Mouse (Mus musculus) limb, embryonic 15.5 days (tissue): ENCODE data around the gene Cby3. TPM values are rescaled to one million over a fixed set of nuclear protein-coding genes. Genes with fewer than 3 reads are reported as not detected.

Experiments used
- ATAC-seq: fragments of 200-750 bp; cut with Nextera tagmentation; 2 replicates; pipeline ENCODE4 v1.8.0; 2017; ENCODE audit warnings: low read depth, moderate TSS enrichment; ENCODE audit not compliant: insufficient number of reproducible peaks, low FRiP score, low TSS enrichment
- H3K27ac ChIP-seq: fragments of 300-500 bp; sonication (generic); 2 replicates; pipeline ENCODE4 v1.5.1; 2015; ENCODE audit warnings: moderate library complexity, mild to moderate bottlenecking, inconsistent platforms
- H3K27me3 ChIP-seq: fragments of 300-500 bp; sonication (generic); 2 replicates; pipeline ENCODE4 v1.6.1; 2015; ENCODE audit warnings: inconsistent platforms
- H3K36me3 ChIP-seq: fragments of 300-500 bp; sonication (generic); 2 replicates; pipeline ENCODE4 v1.6.1; 2015; ENCODE audit warnings: inconsistent platforms
- H3K4me1 ChIP-seq: fragments of 300-500 bp; sonication (generic); 2 replicates; pipeline ENCODE4 v1.6.1; 2015; ENCODE audit warnings: inconsistent platforms
- H3K4me2 ChIP-seq: fragments of 300-500 bp; sonication (generic); 2 replicates; pipeline ENCODE4 v1.6.1; 2015; ENCODE audit warnings: mild to moderate bottlenecking, inconsistent platforms
- H3K4me3 ChIP-seq: fragments of 300-500 bp; sonication (generic); 2 replicates; pipeline ENCODE4 v1.5.1; 2015; ENCODE audit warnings: mild to moderate bottlenecking, inconsistent platforms
- H3K9ac ChIP-seq: fragments of 300-500 bp; sonication (generic); 2 replicates; pipeline ENCODE4 v1.6.1; 2015; ENCODE audit warnings: inconsistent platforms
- H3K9me3 ChIP-seq: fragments of 300-500 bp; sonication (generic); 2 replicates; pipeline ENCODE4 v1.6.1; 2016; ENCODE audit warnings: inconsistent platforms
- WGBS: fragments of 180-500 bp; shearing (Covaris S2); methylation state at CpG from one replicate; pipeline ENCODE4 v1.1.7; 2015; 5-methylcytosine and 5-hydroxymethylcytosine counted together
- polyA plus RNA-seq: library from polyadenylated mRNA; unstranded; fragments of >200 nt; fragmentation: Nextera tagmentation; extraction: Ambion mirVana; gene quantifications from 2 replicates; pipeline ENCODE4 v1.2.1, GENCODE M21; 2015

The Cby3 gene
- polyA plus RNA-seq, 1 experiment from 2014 or later = 0.37 TPM

DNA sequence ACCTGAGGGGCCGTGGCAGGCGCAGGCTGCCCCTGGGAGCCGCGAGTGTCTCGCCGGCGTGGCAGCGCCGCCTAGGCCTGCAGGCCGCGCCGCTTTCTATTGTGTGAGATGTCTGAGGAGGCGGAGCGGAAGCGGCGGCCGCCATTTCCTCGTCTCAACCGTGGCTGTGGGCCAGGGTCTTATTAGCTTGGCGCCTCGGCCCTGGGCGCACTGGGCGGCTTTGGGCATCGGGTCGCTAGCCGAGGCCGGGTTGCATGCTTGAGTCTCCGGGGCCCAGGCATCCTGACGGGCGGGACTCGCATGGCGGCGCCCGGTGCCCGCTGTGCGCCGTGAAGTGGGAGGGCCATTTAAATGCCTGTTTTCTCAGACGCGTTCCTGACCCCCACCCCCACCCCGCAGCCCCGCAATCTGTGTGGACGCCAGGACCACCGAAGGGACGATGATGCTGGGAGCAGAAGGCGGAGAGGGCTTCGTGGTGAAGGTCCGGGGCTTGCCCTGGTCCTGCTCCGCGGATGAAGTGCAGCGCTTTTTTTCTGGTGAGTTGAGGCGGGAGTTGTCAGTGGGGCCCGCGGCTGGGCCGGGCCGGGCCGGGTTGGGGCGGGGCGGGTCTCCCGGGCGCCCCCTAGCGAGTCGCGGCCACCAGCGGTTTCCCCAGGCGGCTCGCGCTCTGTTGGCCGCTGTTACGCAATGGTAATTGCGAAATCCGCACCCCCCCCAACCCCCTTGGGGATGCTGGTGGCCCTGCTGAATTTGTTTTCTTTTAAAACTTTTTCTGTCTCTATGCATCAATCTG, 23.8 kb downstream of the Cby3 start:
- H3K4me1 ChIP-seq = peaks cover 15% of the 10 kb centered on the region
- H3K4me2 ChIP-seq = peak overlapping the region; percentile 63
- ATAC-seq = peak; percentile 77
- H3K9me3 ChIP-seq = no peaks in the 10 kb centered on the region
- WGBS = 1% methylated on average over 70 of the region's 71 CpGs
- no peaks in the 10 kb centered on the region for H3K27me3 ChIP-seq
- H3K4me3 ChIP-seq = peak overlapping the region; percentile 95
- peak overlapping the region; percentile 100 for H3K27ac ChIP-seq
- H3K9ac ChIP-seq = peak overlapping the region; percentile 98
- H3K36me3 ChIP-seq = peaks cover 20% of the 10 kb centered on the region

DNA sequence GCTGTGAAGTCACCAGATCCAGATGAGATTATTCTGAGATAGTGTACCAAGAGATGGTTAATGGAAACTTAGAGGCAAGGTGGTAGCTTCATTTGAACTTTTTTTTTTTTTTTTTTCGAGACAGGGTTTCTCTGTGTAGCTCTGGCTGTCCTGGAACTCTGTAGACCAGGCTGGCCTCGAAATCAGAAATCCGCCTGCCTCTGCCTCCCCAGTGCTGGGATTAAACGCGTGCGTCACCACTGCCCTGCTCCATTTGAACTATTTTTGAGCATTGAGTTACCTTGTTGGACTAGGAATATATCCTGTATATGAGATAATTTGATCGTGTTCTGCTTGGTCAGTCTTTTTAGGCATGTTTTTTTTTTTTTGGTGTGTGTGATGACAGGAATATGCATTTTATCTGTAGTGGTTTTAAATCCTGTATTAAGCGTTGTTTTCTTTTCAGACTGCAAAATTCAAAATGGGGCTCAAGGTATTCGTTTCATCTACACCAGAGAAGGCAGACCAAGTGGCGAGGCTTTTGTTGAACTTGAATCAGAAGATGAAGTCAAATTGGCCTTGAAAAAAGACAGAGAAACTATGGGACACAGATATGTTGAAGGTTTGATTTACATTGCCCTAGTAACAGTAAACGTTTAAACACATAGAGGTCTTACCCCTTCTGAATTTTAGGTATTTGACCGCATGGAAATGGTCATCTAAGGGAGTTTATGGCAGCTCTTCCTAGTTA, 24.9 kb downstream of the Cby3 start:
- H3K9me3 ChIP-seq = no peaks in the 10 kb centered on the region
- peak overlapping the region; percentile 95 for H3K4me3 ChIP-seq
- no peaks in the 10 kb centered on the region for H3K27me3 ChIP-seq
- peaks cover 15% of the 10 kb centered on the region for H3K4me1 ChIP-seq
- no peak overlapping the region for H3K27ac ChIP-seq
- peak overlapping the region; percentile 98 for H3K9ac ChIP-seq
- 58% methylated on average over 12 of the region's 12 CpGs for WGBS
- peaks cover 25% of the 10 kb centered on the region for H3K36me3 ChIP-seq
- H3K4me2 ChIP-seq = peak overlapping the region; percentile 63
- no peak for ATAC-seq

DNA sequence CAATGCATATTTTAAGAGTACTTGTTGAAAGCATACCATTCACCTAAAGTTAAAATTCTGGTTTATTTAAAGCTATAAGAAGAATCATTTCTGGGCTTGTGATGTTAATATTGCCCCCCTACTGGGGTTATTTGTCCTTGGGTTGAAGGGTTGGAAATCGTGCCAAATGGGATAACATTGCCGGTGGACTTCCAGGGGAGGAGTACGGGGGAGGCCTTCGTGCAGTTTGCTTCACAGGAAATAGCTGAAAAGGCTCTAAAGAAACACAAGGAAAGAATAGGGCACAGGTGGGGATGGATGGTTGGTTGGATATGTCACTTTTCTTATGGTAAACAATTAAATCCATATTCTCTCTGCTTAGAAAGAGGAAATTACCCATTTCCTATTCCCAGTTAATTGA, 27.0 kb downstream of the Cby3 start:
- Histone ChIP-seq H3K36me3 (peaks cover 37% of the 10 kb centered on the region), H3K27me3 (no peaks in the 10 kb centered on the region), H3K9ac (no peak overlapping the region), H3K4me3 (peak overlapping the region; percentile 14; the same call in 1 of the 2 replicates), H3K4me2 (peak overlapping the region; percentile 23; the same call in 1 of the 2 replicates), H3K27ac (no peak overlapping the region), H3K9me3 (no peaks in the 10 kb centered on the region), H3K4me1 (peaks cover 13% of the 10 kb centered on the region)
- ATAC-seq = no peak
- 24% methylated on average over 4 of the region's 4 CpGs for WGBS

DNA sequence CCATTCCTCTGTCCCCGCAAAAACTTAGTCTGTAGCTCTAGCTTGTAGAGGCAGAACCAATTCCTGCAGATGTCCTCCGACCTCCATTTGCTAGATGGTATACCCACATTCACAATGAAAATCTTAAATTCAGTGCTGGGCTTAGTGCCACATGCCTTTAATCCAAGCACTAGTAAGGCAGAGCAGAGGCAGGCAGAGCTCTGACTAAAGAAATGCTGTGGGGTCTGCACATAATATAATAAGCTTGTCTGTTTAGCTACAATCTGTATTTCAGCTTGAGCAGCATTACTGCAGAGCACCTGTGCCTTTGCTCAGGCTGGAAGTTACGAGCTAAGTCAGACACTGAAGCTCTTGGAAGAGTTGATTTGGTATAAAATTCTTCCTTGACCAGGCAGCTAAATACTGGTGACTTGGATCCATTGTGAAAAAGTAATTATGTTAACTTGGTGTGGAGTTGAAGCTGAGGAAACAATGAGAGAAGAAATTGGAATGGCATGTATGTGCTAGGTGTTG, 33.0 kb downstream of the Cby3 start:
- no peak overlapping the region for H3K4me2 ChIP-seq
- no peaks in the 10 kb centered on the region for H3K27me3 ChIP-seq
- no peak overlapping the region for H3K27ac ChIP-seq
- no peak overlapping the region for H3K4me3 ChIP-seq
- no peaks in the 10 kb centered on the region for H3K4me1 ChIP-seq
- WGBS = 70% methylated on average over 3 of the region's 3 CpGs
- H3K36me3 ChIP-seq = peaks cover 70% of the 10 kb centered on the region
- no peak overlapping the region for H3K9ac ChIP-seq
- H3K9me3 ChIP-seq = no peaks in the 10 kb centered on the region
- no peak for ATAC-seq

DNA sequence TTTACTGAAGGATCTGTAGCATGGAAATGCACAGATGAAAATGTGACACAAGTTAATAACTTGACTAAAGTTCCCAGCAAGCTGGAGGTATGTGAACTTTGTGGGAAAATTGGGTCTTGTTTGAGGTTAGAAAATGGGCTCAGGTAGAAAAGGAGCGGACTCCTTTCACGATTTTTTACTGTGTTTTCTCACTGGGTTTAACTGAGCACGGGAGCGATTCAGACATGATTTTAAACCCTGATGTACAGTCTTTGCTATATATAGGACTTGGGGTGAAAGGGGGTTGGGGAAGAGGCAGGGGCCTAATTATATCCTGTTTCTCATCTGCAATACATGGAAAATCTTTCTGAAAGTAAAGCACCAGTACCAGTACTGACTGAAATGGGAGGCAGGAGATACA, 33.4 kb downstream of the Cby3 start:
- no peaks in the 10 kb centered on the region for H3K4me1 ChIP-seq
- 71% methylated on average over 4 of the region's 4 CpGs for WGBS
- ATAC-seq = no peak
- H3K27ac ChIP-seq = no peak overlapping the region
- H3K27me3 ChIP-seq = no peaks in the 10 kb centered on the region
- no peak overlapping the region for H3K4me3 ChIP-seq
- peaks cover 69% of the 10 kb centered on the region for H3K36me3 ChIP-seq
- H3K9me3 ChIP-seq = no peaks in the 10 kb centered on the region
- no peak overlapping the region for H3K4me2 ChIP-seq
- no peak overlapping the region for H3K9ac ChIP-seq

DNA sequence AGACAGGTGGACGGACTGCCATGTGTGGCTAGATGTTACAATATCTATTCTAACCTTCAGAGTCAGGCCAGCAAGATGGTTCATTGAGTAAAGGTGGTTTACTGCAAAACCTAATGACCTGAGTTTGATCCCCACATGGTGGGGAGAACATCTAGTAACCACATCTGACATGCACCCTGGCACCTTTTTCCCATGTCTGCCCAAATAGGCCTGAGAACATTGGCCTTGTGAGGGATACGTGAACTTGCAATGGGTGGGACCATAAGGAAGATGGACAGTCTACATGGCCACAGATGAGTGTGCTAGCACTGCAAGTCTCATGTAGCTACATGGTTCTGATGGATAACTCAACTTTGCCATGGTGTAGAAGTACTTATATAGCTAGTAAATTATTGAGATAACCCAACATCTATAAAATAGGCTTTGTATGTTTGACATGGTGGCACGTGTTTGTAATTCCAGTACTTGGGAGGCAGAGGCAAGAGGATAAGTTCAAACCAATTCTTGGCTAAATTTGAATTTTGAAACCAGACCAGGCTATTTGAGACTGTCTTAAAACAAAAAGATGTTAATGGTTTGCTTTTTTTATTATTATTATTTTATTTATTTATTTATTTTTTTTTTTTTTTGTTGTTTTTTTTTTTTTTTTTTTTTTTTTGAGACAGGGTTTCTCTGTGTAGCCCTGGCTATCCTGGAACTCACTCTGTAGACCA, 34.1 kb downstream of the Cby3 start:
- whole genome bisulfite sequencing = 95% methylated on average over 3 of the region's 3 CpGs
- H3K4me3 ChIP-seq = no peak overlapping the region

DNA sequence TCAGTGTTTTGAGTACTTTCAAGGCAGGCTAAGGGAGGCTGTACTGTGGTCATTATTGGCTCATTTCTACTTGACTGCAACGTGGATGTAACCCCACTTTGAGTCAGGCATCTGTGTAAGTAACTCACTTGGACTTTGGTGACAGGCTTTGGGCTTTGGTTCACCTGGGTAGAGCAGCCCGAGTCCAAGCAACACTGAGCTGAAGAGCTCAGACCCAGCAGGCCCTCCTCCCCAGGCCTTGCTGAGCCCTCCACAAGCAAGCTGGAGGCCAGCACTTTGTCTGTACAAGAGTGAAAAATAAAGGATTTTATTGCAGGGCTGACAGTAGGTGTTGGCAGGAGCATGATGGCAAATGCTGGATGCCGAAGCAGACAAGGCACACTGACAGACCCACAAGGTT, 34.7 kb downstream of the Cby3 start:
- 58% methylated on average over 3 of the region's 3 CpGs for WGBS
- no peak for ATAC-seq
- H3K36me3 ChIP-seq = peaks cover 73% of the 10 kb centered on the region

More for the DNA sequence above, 34.1 kb downstream of the Cby3 start:
- Histone ChIP-seq H3K27ac (no peak overlapping the region), H3K4me1 (no peaks in the 10 kb centered on the region), H3K9me3 (no peaks in the 10 kb centered on the region), H3K4me2 (no peak overlapping the region), H3K36me3 (peaks cover 70% of the 10 kb centered on the region), H3K27me3 (no peaks in the 10 kb centered on the region), H3K9ac (no peak overlapping the region)
- ATAC-seq = no peak

DNA sequence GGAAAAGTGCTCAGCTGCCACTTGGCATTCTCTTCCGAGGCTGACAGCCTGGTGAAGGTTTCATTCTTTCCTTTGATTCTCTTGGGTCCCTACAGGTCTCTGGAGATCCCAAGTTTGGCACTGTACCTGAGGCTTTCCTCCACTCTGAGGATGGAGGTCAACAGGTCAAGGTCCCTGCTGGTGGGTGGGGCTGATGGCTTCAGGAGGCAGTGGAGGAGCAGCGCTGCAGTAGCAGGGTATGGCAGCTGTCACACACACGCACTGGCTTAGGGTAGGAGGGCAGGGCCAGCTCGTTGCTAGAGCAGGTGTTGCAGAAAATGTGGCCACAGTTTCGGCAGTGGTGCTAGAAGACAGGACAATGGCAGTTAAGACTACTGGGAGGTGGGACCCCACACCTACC, 35.4 kb downstream of the Cby3 start:
- WGBS = 69% methylated on average over 5 of the region's 5 CpGs
- peaks cover 76% of the 10 kb centered on the region for H3K36me3 ChIP-seq

More for the DNA sequence above, 34.7 kb downstream of the Cby3 start:
- no peak overlapping the region for H3K9ac ChIP-seq
- no peaks in the 10 kb centered on the region for H3K4me1 ChIP-seq
- H3K27me3 ChIP-seq = no peaks in the 10 kb centered on the region
- no peak overlapping the region for H3K4me2 ChIP-seq
- H3K4me3 ChIP-seq = no peak overlapping the region
- peak overlapping the region; percentile 30; the same call in 1 of the 2 replicates for H3K27ac ChIP-seq
- H3K9me3 ChIP-seq = no peaks in the 10 kb centered on the region

DNA sequence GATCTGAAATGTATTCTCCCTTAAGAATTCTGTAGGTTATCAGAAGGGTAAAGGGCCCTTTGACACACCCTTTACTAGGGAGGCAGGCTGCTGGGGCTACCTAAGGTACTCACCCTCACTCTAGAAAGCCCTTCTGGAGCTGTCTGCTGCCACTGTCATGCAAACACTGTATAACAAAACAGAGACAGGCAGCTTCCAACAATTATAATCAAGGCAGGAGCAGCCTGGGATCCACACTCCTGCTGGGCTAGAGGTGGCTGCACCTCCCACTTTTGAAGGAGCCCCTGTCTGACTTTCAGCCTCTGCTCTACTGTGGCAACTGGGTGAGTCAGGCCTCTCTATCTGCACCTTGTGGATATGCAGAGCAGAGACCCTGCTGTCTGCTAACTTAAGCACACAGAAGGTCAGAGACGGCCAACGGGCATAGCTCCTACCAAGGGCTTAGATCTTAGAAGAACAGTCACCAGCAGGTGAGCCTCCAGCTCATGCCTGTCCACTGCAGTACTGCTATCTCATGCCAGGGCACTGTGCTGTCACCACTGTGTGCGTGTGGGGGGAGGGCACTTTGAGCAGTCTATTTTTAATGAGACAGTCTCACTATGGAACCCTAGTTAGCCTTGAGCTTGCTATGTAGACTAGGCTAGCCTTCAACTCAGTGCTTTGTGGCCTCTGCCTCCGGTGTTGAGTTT, 37.2 kb downstream of the Cby3 start:
- no peak overlapping the region for H3K9ac ChIP-seq
- H3K27ac ChIP-seq = no peak overlapping the region; the same call in 1 of the 2 replicates
- ATAC-seq = no peak
- H3K9me3 ChIP-seq = no peaks in the 10 kb centered on the region
- H3K27me3 ChIP-seq = no peaks in the 10 kb centered on the region
- H3K36me3 ChIP-seq = peaks cover 77% of the 10 kb centered on the region
- WGBS = 79% methylated on average over 4 of the region's 4 CpGs
- no peak overlapping the region for H3K4me3 ChIP-seq
- H3K4me1 ChIP-seq = no peaks in the 10 kb centered on the region
- no peak overlapping the region for H3K4me2 ChIP-seq

More for the DNA sequence above, 35.4 kb downstream of the Cby3 start:
- 0 out of 2 replicates have a peak, but pooled peaks have one; percentile 23 for ATAC-seq
- Histone ChIP-seq H3K4me2 (no peak overlapping the region), H3K9ac (no peak overlapping the region), H3K9me3 (no peaks in the 10 kb centered on the region), H3K27ac (no peak overlapping the region), H3K4me1 (no peaks in the 10 kb centered on the region), H3K4me3 (no peak overlapping the region), H3K27me3 (no peaks in the 10 kb centered on the region)

DNA sequence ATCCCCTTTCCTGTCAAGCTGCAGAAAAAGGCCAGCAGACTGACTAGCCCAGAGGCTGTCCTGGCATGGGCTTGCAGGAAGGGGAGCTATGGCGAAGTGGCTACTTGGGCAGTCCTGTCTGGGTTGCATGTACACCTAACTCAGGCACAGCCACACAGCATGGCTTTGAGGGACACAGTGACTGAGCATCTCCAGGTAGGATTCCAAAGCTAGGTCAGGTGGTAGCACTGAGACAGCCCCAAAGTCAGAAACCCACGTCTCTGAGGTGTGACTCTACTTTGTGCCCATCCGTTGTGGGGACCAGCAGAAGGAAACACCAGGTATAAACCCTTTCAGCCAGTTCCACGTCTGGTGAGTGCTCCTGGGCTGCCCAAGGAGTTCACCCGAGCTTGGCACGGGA, 39.0 kb downstream of the Cby3 start:
- ATAC-seq = no peak
- Histone ChIP-seq H3K4me2 (no peak overlapping the region), H3K4me3 (no peak overlapping the region), H3K36me3 (peaks cover 78% of the 10 kb centered on the region), H3K27ac (no peak overlapping the region), H3K9ac (no peak overlapping the region), H3K9me3 (no peaks in the 10 kb centered on the region), H3K27me3 (no peaks in the 10 kb centered on the region), H3K4me1 (no peaks in the 10 kb centered on the region)
- 85% methylated on average over 6 of the region's 6 CpGs for WGBS

DNA sequence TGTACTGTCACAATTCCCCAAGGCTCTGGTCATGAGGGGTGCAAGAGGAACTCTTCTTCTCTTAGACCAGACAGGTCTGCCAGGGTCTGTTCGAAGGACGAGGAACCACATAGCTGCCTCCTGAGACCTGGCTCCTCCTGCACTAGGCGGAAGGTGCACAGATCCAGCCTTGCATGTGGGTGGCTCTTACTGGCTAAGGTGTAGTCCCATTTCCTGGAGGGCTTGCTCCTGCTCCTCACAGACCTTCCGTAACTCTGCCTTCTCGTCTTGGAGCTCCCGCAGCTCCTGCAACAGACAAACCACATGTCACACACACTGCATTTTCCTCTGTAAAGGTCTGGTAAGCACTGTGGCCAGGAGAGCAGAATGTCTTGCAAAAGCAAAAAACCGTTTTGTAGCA, 40.5 kb downstream of the Cby3 start:
- H3K27me3 ChIP-seq = no peaks in the 10 kb centered on the region
- no peaks in the 10 kb centered on the region for H3K4me1 ChIP-seq
- H3K9ac ChIP-seq = no peak overlapping the region
- no peak for ATAC-seq
- no peak overlapping the region for H3K27ac ChIP-seq
- no peak overlapping the region for H3K4me2 ChIP-seq
- H3K4me3 ChIP-seq = no peak overlapping the region
- WGBS = 91% methylated on average over 7 of the region's 7 CpGs
- H3K36me3 ChIP-seq = peaks cover 72% of the 10 kb centered on the region
- no peaks in the 10 kb centered on the region for H3K9me3 ChIP-seq
